Mouse (Mus musculus): ENCODE data around the gene Fgd3.

Fgd3 gene

DNA sequence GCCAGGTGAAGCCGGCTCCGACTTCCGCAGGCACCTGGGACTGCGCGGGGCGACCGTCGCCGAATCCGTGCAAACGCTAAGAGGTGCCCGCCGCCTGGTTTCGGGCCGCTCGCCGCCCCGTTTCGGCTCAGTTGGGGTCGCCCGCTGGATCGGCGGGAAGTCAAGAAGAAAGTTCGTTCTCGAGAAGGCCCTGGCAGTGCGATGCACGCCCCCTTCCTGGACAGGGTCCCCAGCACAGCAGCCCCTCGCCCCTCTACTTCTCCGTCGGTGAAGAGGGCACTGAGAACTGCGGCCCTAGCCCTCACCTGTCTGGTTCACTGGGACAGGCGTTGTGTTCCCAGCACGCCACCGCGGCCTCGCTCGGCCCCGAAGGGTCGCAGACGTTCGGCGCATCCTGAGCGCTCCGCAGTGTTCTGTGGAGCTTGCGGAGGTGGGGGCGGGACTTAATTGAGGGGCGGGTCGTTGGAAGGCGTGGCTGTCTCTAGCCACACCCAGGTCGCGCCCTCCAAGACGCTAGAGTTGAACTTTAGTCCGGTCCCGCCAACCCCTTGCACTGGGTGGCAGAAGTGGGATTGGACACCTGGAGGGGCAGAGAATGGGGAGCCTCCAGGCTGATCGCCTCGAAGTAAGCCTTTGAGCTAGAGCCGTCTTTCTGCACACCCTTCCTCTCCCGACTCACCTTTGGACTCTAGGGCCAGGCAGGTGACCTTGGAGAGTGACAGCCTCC is 72.2 kb downstream of the Fgd3 start:
- DNase-seq, result peak; percentile 27

DNA sequence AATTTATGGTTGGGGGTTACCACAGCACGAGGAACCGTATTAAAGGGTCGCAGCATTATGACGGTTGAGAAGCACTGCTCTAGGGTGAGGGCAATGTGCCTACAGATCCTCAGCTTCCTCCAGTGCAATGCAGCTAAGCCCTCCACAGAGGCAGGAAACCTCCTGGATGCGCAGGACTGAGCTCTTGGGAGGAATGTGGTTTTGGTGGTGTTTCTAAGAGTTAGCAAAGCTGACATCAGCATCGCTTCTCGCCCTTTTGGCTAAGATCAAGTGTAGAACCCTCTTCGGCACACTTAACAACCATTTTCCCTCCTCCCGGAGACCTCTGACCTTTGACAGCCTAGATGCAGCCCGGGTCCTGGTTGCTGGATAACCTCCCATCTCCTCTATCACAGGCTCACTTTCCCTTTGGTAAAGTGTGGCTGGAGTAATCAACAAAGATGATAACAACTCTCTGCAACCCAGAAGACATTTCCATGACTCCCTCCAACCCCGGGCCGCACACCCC is 72.8 kb downstream of the Fgd3 start:
- no peak for DNase-seq

DNA sequence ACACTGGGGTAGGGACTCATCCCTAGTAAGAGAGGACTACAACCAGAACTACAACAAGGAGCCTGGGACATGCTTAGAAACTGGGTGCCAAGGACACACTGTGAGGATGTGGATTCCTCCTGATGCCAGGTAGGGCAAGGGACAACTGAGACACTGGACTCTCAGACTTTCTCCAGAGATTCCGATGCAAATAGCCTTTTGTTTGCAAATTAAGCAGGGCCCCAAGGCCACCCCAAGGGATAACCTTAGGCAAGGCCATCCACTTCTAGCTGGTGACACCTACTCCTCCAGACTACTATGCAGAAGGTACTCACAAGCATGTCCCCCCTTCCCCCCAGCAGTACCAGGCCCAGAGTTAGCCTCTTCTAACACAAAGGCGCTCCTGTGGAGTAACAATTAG is 73.5 kb downstream of the Fgd3 start:
- DNase-seq, result no peak

DNA sequence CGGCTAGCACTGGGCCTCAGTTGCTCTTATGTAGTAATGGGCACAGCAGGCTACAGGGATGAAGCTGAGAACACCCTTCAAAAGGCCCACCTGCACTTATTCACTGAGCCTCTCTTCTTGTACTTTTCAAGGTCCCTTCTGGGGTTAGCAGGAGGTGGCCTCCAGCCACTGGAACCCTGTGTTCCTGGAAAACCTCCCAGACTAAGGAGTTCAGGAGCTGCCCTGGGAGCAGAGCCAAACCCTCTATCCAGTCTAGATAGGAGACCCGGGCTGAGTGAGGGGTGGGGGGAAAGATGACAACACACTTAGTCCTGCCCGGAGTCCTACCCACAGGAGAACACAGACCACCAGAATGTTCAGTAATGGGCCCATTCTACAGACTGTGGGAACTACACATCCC is 74.1 kb downstream of the Fgd3 start:
- DNase-seq, result no peak

DNA sequence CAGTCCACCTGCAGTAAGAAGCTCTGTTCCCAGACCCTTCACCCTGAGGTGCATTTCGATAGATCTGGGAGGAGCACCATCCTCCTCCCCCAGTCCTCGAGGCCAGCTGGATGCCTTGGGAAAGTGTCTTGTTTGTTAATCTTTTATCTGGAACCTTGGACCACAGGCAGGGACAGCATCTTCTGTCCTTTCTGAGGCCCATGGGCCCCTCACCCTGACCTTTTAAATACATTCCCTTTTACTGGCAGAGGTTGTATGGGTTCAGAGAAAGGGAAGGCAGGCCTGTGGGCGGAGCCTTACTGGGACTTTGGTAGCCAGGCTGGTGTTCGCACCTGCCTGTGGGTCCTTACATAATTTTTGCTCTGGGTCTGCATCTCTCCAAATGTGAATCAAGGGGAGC is 74.9 kb downstream of the Fgd3 start:
- no peak for DNase-seq

DNA sequence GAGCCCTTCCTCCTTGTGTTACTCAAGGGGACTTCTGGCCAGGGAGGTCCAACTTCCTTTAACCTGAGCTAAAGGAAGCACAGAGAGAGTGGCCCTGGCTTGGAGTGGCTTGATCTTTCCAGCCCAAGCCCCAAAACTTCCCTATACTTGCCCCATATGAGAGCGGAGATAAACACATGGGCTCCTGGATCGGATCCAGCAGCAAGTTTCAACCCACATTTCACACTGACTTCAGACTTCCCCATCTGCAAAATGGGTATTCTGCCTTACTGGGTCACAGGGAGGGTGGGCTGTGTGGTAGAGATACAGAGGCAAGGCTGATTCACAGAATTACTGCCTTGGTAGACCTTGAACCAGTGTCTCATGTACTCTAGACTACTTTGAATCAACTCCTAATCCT is 76.6 kb downstream of the Fgd3 start:
- no peak for DNase-seq

DNA sequence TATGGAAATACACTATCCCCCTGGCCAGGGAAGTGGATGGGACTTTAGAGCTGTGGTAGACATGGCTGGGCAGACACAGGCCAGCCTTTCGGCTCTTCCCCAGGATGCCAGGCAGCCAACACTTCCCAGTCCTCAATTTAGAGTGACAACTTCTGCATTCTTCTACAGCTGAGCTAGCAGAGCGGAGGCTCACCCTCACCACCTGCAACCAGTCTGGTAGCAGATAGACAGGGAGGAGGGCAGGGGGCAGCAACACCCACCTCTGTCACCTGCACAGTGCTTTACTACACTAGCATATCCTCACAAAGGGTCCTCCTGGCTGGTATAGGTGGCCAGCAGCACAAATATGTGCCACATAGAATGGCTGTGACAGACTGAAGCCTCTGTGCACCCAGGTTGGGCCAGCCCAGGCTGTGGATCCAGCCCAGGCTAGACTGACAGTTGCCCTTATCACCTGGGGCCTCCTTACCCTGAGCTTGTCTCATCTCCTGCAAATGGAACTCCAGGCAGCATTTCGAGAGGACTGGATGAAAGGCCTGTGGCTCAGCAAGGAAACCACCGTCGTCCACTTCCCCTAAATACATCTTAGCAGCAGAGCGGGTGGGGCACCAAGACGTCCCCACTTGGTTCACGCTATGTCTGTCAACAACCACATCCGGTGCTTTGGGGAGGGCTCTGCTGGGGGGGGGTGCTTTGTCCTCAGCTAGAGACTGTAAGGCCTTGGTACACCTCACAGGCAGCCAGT is 77.6 kb downstream of the Fgd3 start:
- DNase-seq, result no peak

DNA sequence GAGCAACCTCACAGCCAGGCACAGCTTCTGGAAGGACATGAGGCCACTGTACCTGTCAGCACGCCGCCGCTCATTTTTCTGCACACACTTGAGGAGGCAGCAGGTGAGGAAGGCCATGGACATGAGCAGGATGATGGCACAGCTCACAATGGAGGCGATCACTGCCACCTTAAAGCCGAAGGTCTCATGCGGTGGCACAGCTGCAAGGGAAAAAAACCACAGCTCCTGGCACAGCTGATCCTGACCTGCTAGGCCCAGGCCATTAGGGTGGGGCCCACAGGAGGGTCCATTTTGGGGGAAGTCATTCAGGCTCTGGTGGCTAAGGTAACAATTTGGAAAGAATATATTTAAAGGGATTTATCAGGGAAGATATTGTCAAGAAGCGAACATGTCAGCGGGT is 81.4 kb downstream of the Fgd3 start:
- no peak for DNase-seq

DNA sequence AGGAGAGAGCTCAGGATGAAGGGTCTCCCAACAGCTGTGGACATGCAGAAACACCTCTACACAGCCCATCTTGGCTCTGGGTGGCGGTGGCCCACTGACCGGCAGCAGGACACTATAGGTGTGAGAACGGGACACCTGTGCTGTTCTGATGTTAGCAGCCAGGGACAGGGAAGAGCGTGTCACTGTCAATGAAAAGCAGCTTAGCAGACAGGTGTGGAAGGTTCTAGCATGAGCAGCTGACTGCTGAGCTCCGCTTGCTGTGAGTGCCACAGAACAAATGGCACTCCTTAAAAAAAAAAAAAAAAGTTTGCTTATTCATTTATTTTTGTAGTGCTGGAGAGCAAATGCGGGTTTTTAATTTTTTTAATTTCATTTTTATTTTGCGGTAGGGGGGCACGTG is 82.5 kb downstream of the Fgd3 start:
- no peak for DNase-seq

DNA sequence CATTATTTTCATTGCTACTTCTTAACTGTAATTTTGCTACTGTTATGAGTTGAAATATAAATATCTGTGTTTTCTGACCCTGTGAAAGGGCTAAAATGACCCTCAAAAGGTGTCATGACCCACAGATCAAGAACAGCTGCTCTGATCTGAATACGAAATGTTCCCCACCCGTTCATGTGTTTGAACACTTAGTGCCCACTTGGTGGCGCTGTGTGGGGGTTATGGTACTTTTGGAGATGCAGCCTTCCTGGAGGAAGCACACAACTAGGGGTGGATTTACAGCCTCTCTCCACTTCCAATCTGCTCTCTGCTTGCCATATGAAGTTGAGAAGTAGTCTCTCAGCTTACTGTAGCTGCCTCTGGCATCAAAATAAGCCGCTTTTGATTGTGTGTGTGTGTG is 85.4 kb downstream of the Fgd3 start:
- no peak for DNase-seq

DNA sequence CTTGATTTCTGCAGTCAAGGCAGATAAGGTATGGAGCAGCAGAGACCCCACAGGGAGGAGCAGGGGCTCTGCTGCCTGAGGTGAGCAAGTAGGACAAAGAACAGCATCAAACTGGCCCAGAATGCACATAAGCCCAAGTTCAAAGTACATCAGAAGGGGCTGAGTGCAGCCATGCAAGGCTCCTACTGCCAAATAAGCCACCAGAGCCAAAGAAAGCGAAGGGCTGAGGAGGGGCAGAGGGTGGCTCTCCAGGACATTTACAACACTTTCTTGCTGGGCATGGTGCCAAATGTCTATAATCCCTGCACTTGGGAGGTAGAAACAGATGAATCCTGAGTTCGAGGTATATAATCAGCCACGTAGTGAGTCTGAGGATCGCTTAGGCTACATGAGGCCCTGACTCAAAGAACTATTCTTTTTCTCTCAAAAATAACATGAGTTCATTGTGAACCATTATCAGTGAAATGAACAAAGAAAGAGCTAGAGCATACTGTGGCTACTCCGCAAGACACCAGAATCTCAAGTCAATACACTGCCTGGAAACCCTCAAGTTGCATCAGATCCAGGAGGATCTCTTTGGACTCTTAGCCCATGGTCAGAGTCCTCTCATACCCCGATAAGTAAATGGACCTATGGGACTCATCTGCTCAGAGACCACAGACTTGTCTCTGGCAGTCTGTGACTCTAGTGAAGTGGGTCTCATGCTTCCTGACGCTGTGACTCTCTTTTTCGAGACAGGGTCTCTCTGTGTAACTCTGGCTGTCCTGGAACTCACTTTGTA is 86.1 kb downstream of the Fgd3 start:
- no peak for DNase-seq

DNA sequence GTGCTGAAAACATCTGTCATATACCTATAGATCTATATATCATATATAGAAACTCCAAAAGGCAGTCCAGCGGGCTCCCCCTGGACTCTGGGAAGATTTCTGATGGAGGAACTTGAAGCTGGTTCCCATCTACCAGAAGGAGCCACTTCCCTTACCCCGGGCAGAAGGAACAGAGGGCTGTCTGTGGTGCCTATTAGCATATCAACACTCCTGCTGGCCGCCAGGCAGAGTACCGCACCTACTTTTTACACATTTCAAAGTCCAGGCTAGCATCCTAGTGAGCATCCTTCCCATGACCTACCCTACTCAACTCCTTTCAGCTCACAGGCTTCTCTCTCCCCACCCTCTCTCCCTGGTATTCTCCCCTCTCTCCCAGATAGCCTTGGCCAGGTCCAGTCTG is 94.5 kb downstream of the Fgd3 start:
- DNase-seq, result no peak

DNA sequence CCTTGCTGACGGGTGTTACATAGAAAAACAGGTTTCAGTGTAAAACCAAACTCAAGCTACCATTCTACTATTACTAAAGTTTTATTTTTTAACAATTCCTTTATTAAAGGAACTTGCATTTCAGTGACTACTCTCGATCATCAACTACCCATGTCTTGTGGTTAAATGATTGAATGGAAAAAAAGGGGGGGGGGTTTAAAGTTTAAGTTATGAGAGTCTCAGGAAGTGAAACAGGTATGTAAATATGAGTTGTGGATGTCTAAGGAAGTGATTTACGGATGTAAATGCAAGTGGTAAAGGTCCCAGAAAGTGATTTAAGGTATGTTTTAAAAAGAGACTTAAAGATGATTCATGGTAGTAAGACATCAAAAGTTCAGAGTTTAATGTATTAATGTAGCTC is 95.0 kb downstream of the Fgd3 start:
- DNase-seq, result no peak

DNA sequence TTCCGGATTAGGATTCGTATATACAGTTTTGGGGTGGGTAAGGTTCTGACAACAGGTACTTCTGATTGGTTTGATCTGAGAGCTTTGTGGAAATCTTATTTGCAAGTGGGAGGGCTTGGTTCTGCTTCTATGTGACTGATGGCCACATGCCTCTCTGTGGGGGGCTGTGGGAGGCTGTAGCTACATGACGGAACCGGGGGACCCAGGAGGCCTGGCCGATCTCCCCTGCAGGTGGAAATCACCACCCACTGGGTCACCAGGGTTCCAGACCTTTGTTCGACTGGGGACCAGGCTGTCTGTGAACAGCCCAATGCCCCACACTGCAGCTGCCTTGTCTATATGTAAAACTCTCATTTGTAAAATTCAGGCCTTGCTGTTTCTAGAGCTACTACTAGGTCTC is 95.4 kb downstream of the Fgd3 start:
- no peak for DNase-seq

DNA sequence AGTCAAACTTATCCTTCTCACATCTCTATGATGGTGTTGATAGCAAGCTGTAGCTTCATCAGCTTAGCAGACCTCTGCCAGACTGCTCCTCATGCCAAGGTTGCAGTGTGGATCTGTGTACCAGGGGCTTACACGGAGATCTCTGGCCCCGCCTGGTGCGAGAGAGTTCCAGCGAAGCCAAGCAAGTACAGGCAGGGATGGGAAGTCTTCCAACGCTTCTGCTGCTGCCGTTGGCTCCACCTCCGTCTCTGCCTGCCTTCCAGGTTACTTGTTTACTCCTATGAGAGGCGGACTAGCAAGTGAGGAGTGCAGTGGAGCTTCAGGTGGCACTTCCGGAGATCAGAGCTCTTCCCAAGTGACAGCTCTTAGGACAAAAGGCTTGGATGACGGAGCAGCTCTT is 95.8 kb downstream of the Fgd3 start:
- no peak for DNase-seq

DNA sequence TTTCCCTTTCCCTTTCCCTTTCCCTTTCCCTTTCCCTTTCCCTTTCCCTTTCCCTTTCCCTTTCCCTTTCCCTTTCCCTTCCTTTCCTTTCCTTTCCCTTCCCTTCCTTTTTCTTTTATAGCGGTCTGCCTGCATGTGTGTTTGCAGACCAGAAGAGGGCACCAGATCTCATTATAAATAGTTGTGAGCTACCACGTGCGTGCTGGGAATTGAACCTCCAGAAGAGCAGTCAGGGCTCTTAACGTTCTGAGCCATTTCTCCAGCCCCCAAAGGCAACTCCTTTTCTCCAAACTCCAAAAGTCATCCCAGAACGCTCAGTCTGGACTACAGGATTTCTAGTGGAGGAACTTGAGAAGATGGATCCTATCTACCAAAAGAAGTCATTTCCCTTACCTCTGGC is 99.2 kb downstream of the Fgd3 start:
- DNase-seq, result no peak

DNA sequence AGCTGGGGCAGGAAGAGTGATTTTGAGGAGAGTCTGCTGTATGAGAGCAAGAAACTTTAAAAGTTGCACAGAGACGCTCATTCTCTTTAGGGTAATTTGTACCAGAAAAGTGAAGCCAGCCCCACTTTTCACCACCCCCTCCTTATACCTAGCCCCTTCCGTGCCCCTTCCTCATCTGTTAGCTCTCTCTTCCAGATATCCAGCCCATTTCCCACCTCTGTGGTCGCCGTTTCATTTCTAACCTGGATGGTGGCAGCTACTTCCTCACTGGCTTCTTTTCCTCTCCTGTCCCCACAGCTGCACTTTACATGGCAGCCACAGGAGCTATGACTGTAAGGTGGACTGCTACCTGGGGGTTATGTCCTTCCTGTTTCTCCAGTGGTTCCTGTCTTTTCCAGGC is 100.7 kb downstream of the Fgd3 start:
- DNase-seq, result no peak

DNA sequence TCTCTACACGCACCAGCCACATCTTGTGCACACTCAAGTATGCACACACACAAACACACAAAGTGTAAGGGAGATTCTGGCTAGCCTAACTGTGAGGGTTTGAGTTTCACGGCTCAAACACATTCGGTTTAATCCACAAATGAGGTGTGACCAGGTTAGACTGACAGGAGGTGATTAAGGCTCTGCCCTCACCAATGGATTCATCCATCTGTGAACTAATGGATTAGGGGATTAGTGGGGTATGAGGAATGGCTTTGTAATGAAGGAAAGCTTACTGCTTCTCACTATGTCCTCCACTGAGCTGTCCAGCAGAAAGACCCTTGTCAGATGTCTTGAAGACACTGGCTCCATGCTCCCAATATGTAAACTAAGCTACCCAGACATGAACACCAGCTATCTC is 101.5 kb downstream of the Fgd3 start:
- no peak for DNase-seq

DNA sequence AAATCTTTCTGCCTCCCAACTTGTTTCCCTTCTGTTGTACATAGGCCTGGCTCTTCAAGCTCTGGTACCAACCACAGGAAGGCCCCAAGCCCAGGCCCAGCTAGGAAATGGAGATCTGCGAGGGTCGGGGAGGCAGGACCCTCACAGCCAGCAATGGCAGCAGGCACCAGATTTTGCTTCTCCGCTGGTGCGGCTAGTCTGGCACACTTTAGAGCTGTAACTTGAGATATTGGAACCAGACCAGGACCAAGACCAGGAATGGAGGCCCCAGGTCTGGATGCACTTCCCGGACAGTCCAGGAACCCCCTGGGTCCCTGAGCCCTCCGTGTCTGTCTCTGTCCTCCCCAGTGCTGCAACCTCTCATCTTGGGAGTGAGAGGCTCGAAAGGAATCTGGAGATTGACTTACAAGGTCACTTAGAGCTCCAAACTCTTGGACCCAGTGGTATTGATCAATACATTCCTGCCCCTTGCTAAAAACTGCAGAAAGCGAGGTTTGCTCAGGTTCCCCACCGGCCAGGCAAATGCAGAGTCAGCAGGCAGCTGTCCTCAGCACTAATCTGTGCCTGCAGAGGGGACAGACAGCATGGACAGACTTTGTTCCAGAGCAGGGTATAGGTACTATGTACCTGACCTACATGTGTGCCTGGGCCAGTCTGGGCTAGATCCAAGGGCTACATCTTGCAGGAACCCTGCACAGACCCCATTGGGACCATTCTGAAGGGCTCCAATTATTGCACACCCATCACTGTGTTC is 103.1 kb downstream of the Fgd3 start:
- DNase-seq, result no peak

DNA sequence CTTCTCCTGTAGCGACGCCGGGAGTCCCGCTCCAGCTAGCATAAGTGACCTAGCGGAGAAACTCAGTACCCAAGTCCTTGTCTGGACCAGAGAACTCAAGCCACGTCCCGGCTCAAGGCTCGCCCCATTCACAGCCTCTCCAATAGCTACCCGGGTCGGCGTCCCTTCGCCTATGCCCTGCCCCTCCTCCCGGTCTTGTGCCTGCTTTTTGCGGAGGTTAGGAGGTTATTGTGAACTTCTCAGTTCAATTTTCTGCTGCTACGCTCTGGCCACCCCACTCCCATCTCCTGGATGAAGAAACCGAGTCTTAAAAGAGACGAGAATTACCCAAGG is 103.9 kb downstream of the Fgd3 start:
- no peak for DNase-seq

DNA sequence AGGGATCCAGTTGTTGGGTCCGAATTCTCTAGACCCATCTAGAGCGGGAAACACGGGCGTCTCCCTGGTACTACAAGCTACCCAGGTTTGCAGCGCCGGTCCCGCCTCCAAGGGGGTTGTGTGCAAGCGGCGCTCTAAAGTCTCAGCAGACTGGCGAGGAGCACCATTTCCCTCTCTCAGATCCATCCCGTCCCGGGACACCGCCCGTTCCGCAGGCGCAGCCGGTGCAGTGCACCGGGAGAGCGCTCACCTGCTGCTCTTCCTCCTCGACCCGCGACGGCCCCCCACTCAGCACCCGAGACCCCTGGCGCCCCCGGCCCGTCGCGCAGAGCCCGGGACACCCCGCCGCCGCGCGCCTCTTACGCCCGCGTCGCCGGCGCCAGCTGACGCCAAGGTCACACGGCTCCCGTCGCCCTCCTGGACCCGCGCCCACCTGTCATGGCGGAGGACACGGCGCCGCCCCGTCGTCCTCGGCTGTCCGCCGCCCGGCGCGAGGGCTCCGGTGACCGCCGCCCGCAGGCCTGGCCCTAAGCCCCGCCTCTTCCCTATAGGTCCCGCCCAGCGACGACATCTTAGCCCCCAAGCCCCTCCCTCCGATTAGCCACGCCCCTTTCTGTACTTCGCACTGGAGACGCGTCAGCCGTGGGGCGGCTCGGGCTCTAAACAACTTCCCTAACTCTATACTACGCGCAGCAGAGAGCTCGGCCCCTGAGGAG is 104.4 kb downstream of the Fgd3 start, which contains the start of gene Card19:
Card19 (minus strand) TSS at position 534 of the 716 bp plus-strand sequence.
- peak; percentile 88 for DNase-seq

DNA sequence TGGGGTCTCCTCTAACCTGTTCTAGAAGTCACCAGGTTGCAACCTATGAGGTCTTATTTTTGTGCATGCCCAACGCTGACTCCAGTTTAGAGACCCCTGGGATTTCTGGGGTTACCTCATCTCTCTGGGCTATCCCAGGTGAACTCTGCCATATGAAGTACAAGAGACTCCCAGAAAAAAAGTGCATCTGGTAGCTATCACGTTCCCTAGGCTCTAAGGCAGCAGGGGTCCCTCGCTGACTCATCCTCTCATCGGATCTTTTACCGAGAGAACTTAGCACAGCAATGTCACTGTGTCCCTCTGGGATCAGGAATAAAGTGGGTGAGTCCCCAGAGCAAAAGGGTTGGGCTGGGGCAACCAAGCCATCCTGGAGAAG is 105.0 kb downstream of the Fgd3 start:
- DNase-seq, result no peak

DNA sequence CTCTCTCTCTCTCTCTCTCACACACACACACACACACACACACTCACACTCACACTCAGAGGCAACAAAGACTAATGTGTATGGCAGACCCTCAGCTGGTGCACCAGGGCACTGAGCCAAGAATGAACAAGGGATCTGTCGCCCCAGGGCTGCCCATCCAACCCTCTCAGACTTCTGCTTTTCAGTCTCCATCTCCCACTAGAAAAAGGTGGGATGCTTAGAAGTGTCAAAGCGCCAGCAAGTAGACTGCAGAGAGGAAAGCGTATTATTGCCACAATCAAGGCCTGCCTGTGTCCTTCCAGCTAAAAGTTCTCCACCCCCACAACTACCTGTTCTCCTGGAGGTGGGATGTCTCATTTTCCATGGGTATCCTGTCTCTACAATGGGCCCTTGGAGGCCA is 105.7 kb downstream of the Fgd3 start:
- no peak for DNase-seq

All from right cerebral cortex, postnatal 14 days (tissue).